Mouse (Mus musculus): ENCODE data around the gene Eif2d.

Eif2d gene

GRCm38 (mm10) chr1:131224848-131225471 lies 72.0 kb downstream of the Eif2d start:
- no peak for DNase-seq

GRCm38 (mm10) chr1:131228225-131228624 lies 75.2 kb downstream of the Eif2d start:
- no peak for DNase-seq

- no peak for DNase-seq
Observed at GRCm38 (mm10) chr1:131228659-131229058, 75.7 kb downstream of the Eif2d start.

GRCm38 (mm10) chr1:131233527-131233926 lies 80.5 kb downstream of the Eif2d start:
- no peak for DNase-seq

- no peak for DNase-seq
Observed at GRCm38 (mm10) chr1:131236077-131236476, 83.1 kb downstream of the Eif2d start.

Data from right cerebral cortex, postnatal 4 days (tissue).